Mouse (Mus musculus): ENCODE data around the gene Fasl.

GRCm38 (mm10) chr1:161751311-161751710, 37.0 kb downstream of the Fasl start:
- TF ChIP-seq EP300 (optimal IDR thresholded peaks at IDR 0.05) (no peak), CTCF (IDR thresholded peaks at IDR 0.05; ENCODE audit: low read depth) (no peak)
